15 mouse cellular contexts compared by ENCODE assay signal in genomic region chr1:132196337-132196736, GRCm38 (mm10). TPM values are rescaled to one million over a fixed set of nuclear protein-coding genes. Genes with fewer than 3 reads are reported as not detected.
DNase-seq lines count a peak whose midpoint lies in the region; ATAC-seq and TF ChIP-seq lines count a peak whose summit lies in the region.
"Had no signal": no experiment of that assay in that cellular context is flagged by ENCODE, and none has a peak within 500 bp of the region (broad histone marks: within the 10 kb centered on the region; RNA-seq: fewer than 3 reads in every experiment).

No protein-coding gene starts in this region.

- 0 out of 2 replicates have a peak overlapping the region, but pooled peaks have one; percentile 52 for H3K9ac ChIP-seq in hindbrain, embryonic 12.5 days
- peak overlapping the region; percentile 34; the same call in 1 of the 2 replicates for H3K9ac ChIP-seq in midbrain, embryonic 15.5 days
- H3K9ac ChIP-seq: embryonic facial prominence, embryonic 13.5 days; liver, postnatal 0 days had no signal

- TF ChIP-seq CTCF in E14TG2a.4 (conservative IDR thresholded peaks at IDR 0.05; ENCODE audit: low read length) = no peak

- H3K36me3 ChIP-seq in E14TG2a.4 (ENCODE audit: insufficient read depth, low read length) = peaks cover 7% of the 10 kb centered on the region
- H3K36me3 ChIP-seq in hindbrain, embryonic 12.5 days = no peaks in the 10 kb centered on the region
- no peaks in the 10 kb centered on the region for H3K36me3 ChIP-seq in midbrain, embryonic 15.5 days (replicated peaks)
- H3K36me3 ChIP-seq: embryonic facial prominence, embryonic 13.5 days; heart, embryonic 10.5 days had no signal

- WGBS in hindbrain, embryonic 12.5 days = 18% methylated on average over 7 of the region's 7 CpGs
- 9% methylated on average over 7 of the region's 7 CpGs for WGBS in midbrain, embryonic 15.5 days

- no peak overlapping the region for H3K27ac ChIP-seq in hindbrain, embryonic 12.5 days
- H3K27ac ChIP-seq in midbrain, embryonic 15.5 days = peak overlapping the region; percentile 53
- H3K27ac ChIP-seq: embryonic facial prominence, embryonic 13.5 days; heart, embryonic 10.5 days had no signal

- H3K27me3 ChIP-seq in E14TG2a.4 (ENCODE audit: insufficient read depth, low read length) = peaks cover 30% of the 10 kb centered on the region
- peaks cover 8% of the 10 kb centered on the region; the same call in 1 of the 2 replicates for H3K27me3 ChIP-seq in hindbrain, embryonic 12.5 days
- H3K27me3 ChIP-seq in midbrain, embryonic 15.5 days (replicated peaks) = no peaks in the 10 kb centered on the region

- no peak for ATAC-seq in hindbrain, embryonic 12.5 days (ENCODE audit: low FRiP score)
- ATAC-seq in midbrain, embryonic 15.5 days (replicated peaks) = no peak
- ATAC-seq: liver, postnatal 0 days had no signal

- H3K4me3 ChIP-seq in E14TG2a.4 (replicated peaks; ENCODE audit: low read length) = peak overlapping the region; percentile 78
- H3K4me3 ChIP-seq in hindbrain, embryonic 12.5 days = no peak overlapping the region
- no peak overlapping the region for H3K4me3 ChIP-seq in midbrain, embryonic 15.5 days
- H3K4me3 ChIP-seq: embryonic facial prominence, embryonic 13.5 days; heart, embryonic 10.5 days had no signal

- peaks cover 2% of the 10 kb centered on the region for H3K9me3 ChIP-seq in E14TG2a.4 (ENCODE audit: low read length)
- H3K9me3 ChIP-seq in hindbrain, embryonic 12.5 days (replicated peaks) = no peaks in the 10 kb centered on the region
- no peaks in the 10 kb centered on the region for H3K9me3 ChIP-seq in midbrain, embryonic 15.5 days
- H3K9me3 ChIP-seq: embryonic facial prominence, embryonic 13.5 days; heart, embryonic 10.5 days had no signal

- DNase-seq in NIH3T3 (ENCODE audit: low read depth) = peak; percentile 46
- DNase-seq in kidney, postnatal 10 days = no peak
- no peak for DNase-seq in adrenal gland, postnatal 36 days
- no peak for DNase-seq in adrenal gland, postnatal 14 days
- DNase-seq: kidney, postnatal 25 days; liver, postnatal 0 days; retina, postnatal 1 day had no signal

- peak overlapping the region; percentile 69 for H3K4me2 ChIP-seq in hindbrain, embryonic 12.5 days (replicated peaks)
- peak overlapping the region; percentile 81 for H3K4me2 ChIP-seq in midbrain, embryonic 15.5 days
- H3K4me2 ChIP-seq: embryonic facial prominence, embryonic 13.5 days had no signal

- peaks cover 94% of the 10 kb centered on the region for H3K4me1 ChIP-seq in E14TG2a.4 (replicated peaks; ENCODE audit: low read depth, low read length)
- peaks cover 95% of the 10 kb centered on the region for H3K4me1 ChIP-seq in hindbrain, embryonic 12.5 days
- peaks cover 94% of the 10 kb centered on the region for H3K4me1 ChIP-seq in midbrain, embryonic 15.5 days

RNA-seq across cellular contexts. Expression of gene AC124108.1, which starts 5.1 kb away (rescaled TPM):
- 3.6 and 4.1 TPM in 2 replicates for polyA plus RNA-seq in hindbrain, embryonic 12.5 days (2016; fragmentation: Nextera tagmentation; extraction: Ambion mirVana)
- 3.7 and 3.8 TPM in 2 replicates for polyA plus RNA-seq in midbrain, embryonic 15.5 days (2015; fragmentation: Nextera tagmentation; extraction: Ambion mirVana)
- under 1 TPM in 1 of 2 experiments, not detected in 1; 0.07 TPM for total RNA-seq in adrenal gland, postnatal 36 days (2021)
- total RNA-seq in adrenal gland, postnatal 14 days (2021) = 0.11 and 0.15 TPM in 2 replicates
- total RNA-seq: adrenal gland, adult 18-20 months; MEL had no signal
- polyA plus RNA-seq: heart, embryonic 10.5 days; liver, postnatal 0 days had no signal

RNA-seq across cellular contexts. Expression of gene Lemd1, which starts 5.1 kb away (rescaled TPM):
- 10.8 and 12.7 TPM in 2 replicates for polyA plus RNA-seq in hindbrain, embryonic 12.5 days (2016; fragmentation: Nextera tagmentation; extraction: Ambion mirVana)
- polyA plus RNA-seq in midbrain, embryonic 15.5 days (2015; fragmentation: Nextera tagmentation; extraction: Ambion mirVana) = 14.9 and 19.8 TPM in 2 replicates
- total RNA-seq in adrenal gland, postnatal 36 days (2021) = under 1 TPM; 0.33 TPM
- total RNA-seq in adrenal gland, postnatal 14 days (2021) = not detected in 2 replicates
- total RNA-seq: MEL had no signal
- polyA plus RNA-seq: liver, postnatal 0 days had no signal

RNA-seq across cellular contexts. Expression of gene Gm10188, which starts 33.2 kb away (rescaled TPM):
- 0.49 TPM in 1 of 2 replicates, not detected in the other for polyA plus RNA-seq in hindbrain, embryonic 12.5 days (2016; fragmentation: Nextera tagmentation; extraction: Ambion mirVana)
- 0.58 TPM in 1 of 2 replicates, not detected in the other for polyA plus RNA-seq in midbrain, embryonic 15.5 days (2015; fragmentation: Nextera tagmentation; extraction: Ambion mirVana)
- not detected for total RNA-seq in adrenal gland, postnatal 36 days (2021)
- total RNA-seq in adrenal gland, postnatal 14 days (2021) = not detected in 2 replicates
- total RNA-seq: adrenal gland, adult 18-20 months; left cerebral cortex, postnatal 10 days; MEL had no signal
- polyA plus RNA-seq: embryonic facial prominence, embryonic 13.5 days; heart, embryonic 10.5 days; liver, postnatal 0 days had no signal

RNA-seq across cellular contexts. Expression of gene Cdk18, which starts 56.9 kb away (rescaled TPM):
- polyA plus RNA-seq in hindbrain, embryonic 12.5 days (2016; fragmentation: Nextera tagmentation; extraction: Ambion mirVana) = 0.99 and 1.4 TPM in 2 replicates
- 1.1 and 1.5 TPM in 2 replicates for polyA plus RNA-seq in midbrain, embryonic 15.5 days (2015; fragmentation: Nextera tagmentation; extraction: Ambion mirVana)
- total RNA-seq in adrenal gland, postnatal 36 days (2021) = 10 to 100 TPM; 14.2 to 21.2 TPM
- total RNA-seq in adrenal gland, postnatal 14 days (2021) = 16.7 and 17.9 TPM in 2 replicates
